Mouse (Mus musculus): Measurements from ENCODE around the gene Itga3.
A peak's percentile ranks its signal among the peaks of the same experiment; 100 is the strongest.

The Itga3 gene

GRCm38 (mm10) chr11:95096608-95097373 is 20.2 kb upstream of the Itga3 start:
- DNase-seq (ENCODE audit: low spot score in 2 of 2): no peak

- no peak for DNase-seq (ENCODE audit: low spot score in 2 of 2)
Measured at GRCm38 (mm10) chr11:95095596-95095995, 19.0 kb upstream of the Itga3 start.

GRCm38 (mm10) chr11:95093077-95093476 is 16.5 kb upstream of the Itga3 start:
- no peak for DNase-seq (ENCODE audit: low spot score in 2 of 2)

GRCm38 (mm10) chr11:95088857-95089779 is 12.5 kb upstream of the Itga3 start:
- DNase-seq (ENCODE audit: low spot score in 2 of 2): no peak

- DNase-seq (ENCODE audit: low spot score in 2 of 2): no peak
Measured at GRCm38 (mm10) chr11:95088286-95088685, 11.7 kb upstream of the Itga3 start.

GRCm38 (mm10) chr11:95087301-95088228 is 11.0 kb upstream of the Itga3 start:
- DNase-seq (ENCODE audit: low spot score in 2 of 2): no peak

- DNase-seq (ENCODE audit: low spot score in 2 of 2): no peak
Measured at GRCm38 (mm10) chr11:95086229-95086628, 9.6 kb upstream of the Itga3 start.

- DNase-seq (ENCODE audit: low spot score in 2 of 2): no peak
Measured at GRCm38 (mm10) chr11:95085710-95086109, 9.1 kb upstream of the Itga3 start.

- no peak for DNase-seq (ENCODE audit: low spot score in 2 of 2)
Measured at GRCm38 (mm10) chr11:95084811-95085382, 8.3 kb upstream of the Itga3 start.

- no peak for DNase-seq (ENCODE audit: low spot score in 2 of 2)
Measured at GRCm38 (mm10) chr11:95084175-95084574, 7.6 kb upstream of the Itga3 start.

GRCm38 (mm10) chr11:95082896-95083295 is 6.3 kb upstream of the Itga3 start:
- DNase-seq (ENCODE audit: low spot score in 2 of 2): no peak

GRCm38 (mm10) chr11:95080783-95081182 is 4.2 kb upstream of the Itga3 start:
- DNase-seq (ENCODE audit: low spot score in 2 of 2): no peak

- no peak for DNase-seq (ENCODE audit: low spot score in 2 of 2)
Measured at GRCm38 (mm10) chr11:95079256-95079875, 2.8 kb upstream of the Itga3 start.

GRCm38 (mm10) chr11:95077956-95078355 is 1.4 kb upstream of the Itga3 start:
- no peak for DNase-seq (ENCODE audit: low spot score in 2 of 2)

GRCm38 (mm10) chr11:95076041-95076535 is 513 bp downstream of the Itga3 start:
- DNase-seq (ENCODE audit: low spot score in 2 of 2): peak; percentile 41 to 51

- DNase-seq (ENCODE audit: low spot score in 2 of 2): no peak
Measured at GRCm38 (mm10) chr11:95075197-95076040, 1.2 kb downstream of the Itga3 start.

GRCm38 (mm10) chr11:95074694-95075093 is 1.9 kb downstream of the Itga3 start:
- no peak for DNase-seq (ENCODE audit: low spot score in 2 of 2)

GRCm38 (mm10) chr11:95073835-95074234 is 2.8 kb downstream of the Itga3 start:
- no peak for DNase-seq (ENCODE audit: low spot score in 2 of 2)

- no peak for DNase-seq (ENCODE audit: low spot score in 2 of 2)
Measured at GRCm38 (mm10) chr11:95072804-95073203, 3.8 kb downstream of the Itga3 start.

GRCm38 (mm10) chr11:95072136-95072535 is 4.5 kb downstream of the Itga3 start:
- DNase-seq (ENCODE audit: low spot score in 2 of 2): no peak
